Mouse (Mus musculus) CH12.LX (cell line): Measurements from ENCODE around the gene Mrpl38. TPM values are rescaled to one million over a fixed set of nuclear protein-coding genes. Genes with fewer than 3 reads are reported as not detected.
A peak's percentile ranks its signal among the peaks of the same experiment; 100 is the strongest.

Experiments used
- DNase-seq: peaks from one replicate; pipeline ENCODE4 v3.0.0-alpha.2; 2013; ENCODE audit errors: extremely low read depth
- H3K27ac ChIP-seq: 2 replicates; pipeline ENCODE4 v1.5.1; 2012; ENCODE audit warnings: low read depth, mild to moderate bottlenecking, control low read depth, moderate library complexity; ENCODE audit not compliant: insufficient read depth
- H3K27me3 ChIP-seq: replicated peaks from 2 replicates; pipeline ENCODE3; 2012; ENCODE audit warnings: inconsistent platforms
- H3K36me3 ChIP-seq, 2 experiments: replicated peaks in 1 of 2; 2 replicates each; pipeline versions ENCODE3 to v1.6.1; 2012; ENCODE audit warnings: inconsistent platforms in 1 of 2, low read length in 1 of 2, mild to moderate bottlenecking in 1 of 2, mixed read lengths in 1 of 2, moderate library complexity in 1 of 2; ENCODE audit not compliant: control insufficient read depth in 1 of 2, insufficient read depth in 1 of 2
- H3K4me1 ChIP-seq, 2 experiments: 2 replicates each; pipeline ENCODE4 v1.6.1; 2012; ENCODE audit warnings: inconsistent platforms in 1 of 2, moderate library complexity in 1 of 2; ENCODE audit not compliant: insufficient read depth in 2 of 2, control insufficient read depth in 1 of 2
- H3K4me2 ChIP-seq: 2 replicates; pipeline ENCODE4 v1.6.1; 2012; ENCODE audit warnings: low read depth, mild to moderate bottlenecking, control low read depth; ENCODE audit not compliant: poor library complexity, insufficient read depth, severe bottlenecking
- H3K4me3 ChIP-seq, 3 experiments: fragments of 150-350 bp in 1 of 3; sonication (generic) in 1 of 3; replicated peaks in 1 of 3; 2 replicates each; pipeline versions ENCODE3 to v1.5.1; 2011 to 2012; ENCODE audit warnings: low read depth in 2 of 3, low read length in 2 of 3, mild to moderate bottlenecking in 2 of 3, moderate library complexity in 2 of 3, control low read depth in 1 of 3, improper control_type of control experiment in 1 of 3, inconsistent platforms in 1 of 3, mixed read lengths in 1 of 3; ENCODE audit not compliant: poor library complexity in 1 of 3
- H3K79me2 ChIP-seq: replicated peaks from 2 replicates; pipeline ENCODE4 v1.6.1; 2012; ENCODE audit warnings: mild to moderate bottlenecking, moderate library complexity; ENCODE audit not compliant: control insufficient read depth, poor library complexity, insufficient read depth, severe bottlenecking; ENCODE audit errors: extremely low read depth
- H3K9ac ChIP-seq: 2 replicates; pipeline ENCODE4 v1.6.1; 2012; ENCODE audit warnings: low read depth, mild to moderate bottlenecking, control low read depth, moderate library complexity; ENCODE audit not compliant: insufficient read depth
- H3K9me3 ChIP-seq: replicated peaks from 2 replicates; pipeline ENCODE3; 2012; ENCODE audit warnings: low read length, inconsistent platforms, mixed read lengths
- CHD2 ChIP-seq: IDR thresholded peaks from 2 replicates; pipeline ENCODE4 v1.6.1; 2011; ENCODE audit warnings: low read length, improper control_type of control experiment
- E2F4 ChIP-seq: IDR thresholded peaks from 2 replicates; pipeline ENCODE4 v1.6.1; 2011; ENCODE audit warnings: low read depth, low read length, improper control_type of control experiment; ENCODE audit not compliant: insufficient replicate concordance
- ELF1 ChIP-seq: IDR thresholded peaks from 2 replicates; pipeline ENCODE4 v1.6.1; 2014; ENCODE audit warnings: low read depth, mild to moderate bottlenecking, inconsistent platforms, low read length, improper control_type of control experiment
- HCFC1 ChIP-seq: IDR thresholded peaks from 2 replicates; pipeline ENCODE4 v1.6.1; 2012; ENCODE audit warnings: low read depth, mild to moderate bottlenecking, inconsistent platforms, low read length, improper control_type of control experiment
- JUN ChIP-seq: IDR thresholded peaks from 2 replicates; pipeline ENCODE4 v1.6.1; 2011; ENCODE audit warnings: low read depth, mild to moderate bottlenecking, low read length, improper control_type of control experiment, moderate library complexity; ENCODE audit not compliant: insufficient read depth
- KAT2A ChIP-seq: IDR thresholded peaks from 2 replicates; pipeline ENCODE4 v1.6.1; 2012; ENCODE audit warnings: low read length, improper control_type of control experiment, inconsistent platforms; ENCODE audit not compliant: insufficient replicate concordance
- MAFK ChIP-seq: IDR thresholded peaks from 2 replicates; pipeline ENCODE4 v1.6.1; 2011; ENCODE audit warnings: low read length, improper control_type of control experiment; ENCODE audit not compliant: insufficient replicate concordance
- MAX ChIP-seq: IDR thresholded peaks from 2 replicates; pipeline ENCODE4 v1.6.1; 2011; ENCODE audit warnings: low read length, improper control_type of control experiment
- MYC ChIP-seq: IDR thresholded peaks from 2 replicates; pipeline ENCODE4 v1.6.1; 2011; ENCODE audit warnings: low read depth, mild to moderate bottlenecking, improper control_type of control experiment, low read length
- NELFE ChIP-seq: IDR thresholded peaks from 2 replicates; pipeline ENCODE4 v1.6.1; 2011; ENCODE audit warnings: low read depth, low read length, improper control_type of control experiment
- NRF1 ChIP-seq: IDR thresholded peaks from 2 replicates; pipeline ENCODE4 v1.6.1; 2014; ENCODE audit warnings: low read depth, mild to moderate bottlenecking, inconsistent platforms, low read length, improper control_type of control experiment, moderate library complexity
- POLR2AphosphoS2 ChIP-seq: IDR thresholded peaks from 2 replicates; pipeline ENCODE4 v1.6.1; 2011; ENCODE audit warnings: low read depth, low read length, improper control_type of control experiment
- UBTF ChIP-seq: IDR thresholded peaks from 2 replicates; pipeline ENCODE4 v1.6.1; 2012; ENCODE audit warnings: low read depth, mild to moderate bottlenecking, inconsistent platforms, low read length, improper control_type of control experiment, moderate library complexity
- USF1 ChIP-seq: IDR thresholded peaks from 2 replicates; pipeline ENCODE4 v1.6.1; 2014; ENCODE audit warnings: low read depth, mild to moderate bottlenecking, inconsistent platforms, low read length, improper control_type of control experiment
- ZMIZ1 ChIP-seq: IDR thresholded peaks from 2 replicates; pipeline ENCODE4 v1.6.1; 2012; ENCODE audit warnings: low read depth, mild to moderate bottlenecking, inconsistent platforms, low read length, improper control_type of control experiment
- ZNF384 ChIP-seq: IDR thresholded peaks from 2 replicates; pipeline ENCODE4 v1.6.1; 2012; ENCODE audit warnings: low read depth, low read length, improper control_type of control experiment, inconsistent platforms
- dilution Hi-C: fragments of 300-500 bp; cut with MboI; formaldehyde crosslinking; loops from 2 replicates; pipeline ENCODE4 v1.14.3; 2020; ENCODE audit warnings: low sequenced_read_pairs; ENCODE audit not compliant: extremely low pct_unique_long_range_greater_than_20kb, extremely low pct_ligation_motif_present
- in situ Hi-C: fragments of 300-500 bp; cut with MboI; formaldehyde crosslinking; loops from 3 replicates; pipeline ENCODE4 v1.14.3; 2019; ENCODE audit warnings: low sequenced_read_pairs, low pct_ligation_motif_present, low pct_unique_long_range_greater_than_20kb, mixed read lengths
- polyA plus RNA-seq: library from polyadenylated mRNA; unstranded; fragments of >175 nt; gene quantifications from 2 replicates; pipeline ENCODE4 v1.2.1, GENCODE M21; 2012; ENCODE audit warnings: low read depth; ENCODE audit not compliant: insufficient read length
- total RNA-seq, 2 experiments: library from RNA; depleted of rRNA; stranded (reverse); fragments of 300-350 nt in 1 of 2; fragments of >200 nt in 1 of 2; gene quantifications; 2 replicates each; pipeline ENCODE4 v1.2.3; 2012 to 2014

The Mrpl38 gene
- total and polyA plus RNA-seq, 3 experiments, result 109 to 188 (median 157) TPM

DNA sequence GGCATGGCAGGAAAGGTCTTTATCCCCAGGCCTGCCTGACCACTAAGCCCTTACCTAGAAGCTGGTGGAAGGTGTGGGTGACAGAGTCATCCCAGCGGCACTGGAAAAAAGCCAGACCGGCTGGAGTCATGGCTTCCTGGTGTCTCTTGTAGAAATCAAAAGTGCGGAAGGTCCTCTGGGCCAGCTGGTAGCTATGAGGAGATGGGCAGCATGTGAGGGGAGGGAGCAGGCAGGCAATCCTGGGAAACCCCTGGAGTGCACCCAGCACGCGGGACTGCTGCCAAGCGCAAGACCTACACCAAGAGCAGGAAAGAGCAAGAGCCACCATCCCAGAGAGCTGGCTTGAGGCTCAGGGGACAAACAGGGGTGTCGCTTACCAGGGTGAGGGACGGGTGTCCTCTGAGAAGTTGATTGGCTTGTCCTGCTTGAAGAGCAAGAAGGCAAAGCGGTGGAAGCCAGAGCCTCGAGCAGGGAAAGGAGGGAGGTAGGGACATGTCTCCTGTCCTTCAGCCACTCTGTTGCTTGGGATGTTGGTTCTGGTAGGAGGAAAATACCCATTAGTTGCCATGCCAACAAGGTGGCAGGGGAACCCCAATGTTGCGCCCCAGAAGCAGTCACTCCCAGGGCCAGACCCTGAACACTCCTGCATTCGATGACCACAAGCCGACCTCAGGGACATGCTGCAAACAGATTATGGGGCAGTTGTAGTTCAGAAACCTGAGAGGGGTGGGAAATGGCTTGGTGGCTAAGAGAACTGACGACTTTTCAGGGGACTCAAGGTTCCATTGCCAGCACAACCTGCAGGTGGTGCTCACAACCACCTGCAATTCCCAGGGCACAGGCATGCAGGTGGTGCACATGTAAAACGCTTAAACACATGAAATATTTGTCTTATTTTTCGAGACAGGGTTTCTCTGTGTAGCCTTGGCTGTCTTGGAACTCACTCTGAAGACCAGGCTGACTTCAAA is 6.0 kb downstream of the Mrpl38 start (continued):
- no peak for TF ChIP-seq USF1
- no peak for TF ChIP-seq NELFE
- TF ChIP-seq POLR2AphosphoS2, result no peak
- no peak for TF ChIP-seq KAT2A
- TF ChIP-seq ZNF384, result no peak
- no peak for TF ChIP-seq ELF1
- no peak for TF ChIP-seq ZMIZ1
- TF ChIP-seq MYC, result peak; percentile 61; the same call in 1 of the 2 replicates

DNA sequence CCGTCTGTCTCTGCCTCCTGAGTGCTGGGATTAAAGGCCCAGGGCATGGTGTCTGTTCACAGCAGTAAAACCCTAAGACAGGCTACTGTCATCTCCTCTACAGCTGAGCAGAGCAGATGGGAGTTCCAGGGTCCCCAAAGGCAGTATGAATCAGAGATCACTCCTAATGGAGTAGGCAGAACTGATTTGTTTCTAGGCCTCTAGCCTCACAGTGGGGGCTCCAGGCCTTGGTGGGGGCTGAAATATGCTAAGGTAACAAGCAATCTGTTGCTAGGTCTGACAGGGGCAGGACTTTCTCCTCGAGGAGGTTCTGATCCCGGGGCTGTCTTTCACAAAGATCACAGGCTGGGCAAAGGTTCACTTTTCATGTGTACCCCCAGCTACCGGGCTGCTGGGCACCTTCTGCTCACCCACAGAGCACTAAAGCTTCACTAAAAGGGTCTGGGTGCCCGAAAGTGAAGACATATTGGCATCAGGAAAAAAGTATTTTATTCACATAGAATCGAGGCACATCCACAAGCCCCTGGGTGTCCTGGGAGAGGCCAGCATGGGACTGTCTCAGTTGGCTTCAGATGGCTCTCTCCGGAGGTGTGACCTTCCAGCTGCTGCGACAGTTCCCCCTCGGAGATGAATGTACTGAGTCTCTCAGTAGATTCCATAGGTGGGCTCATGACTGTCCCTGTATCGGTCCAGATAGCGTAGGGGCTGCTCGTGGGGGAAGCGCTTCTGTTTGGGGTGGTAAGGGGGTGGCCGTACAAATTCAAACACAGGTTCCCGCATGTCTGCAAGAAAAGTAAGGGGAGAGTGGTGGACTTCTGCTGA is 7.1 kb downstream of the Mrpl38 start:
- no peak for TF ChIP-seq E2F4
- no peak for TF ChIP-seq JUN
- TF ChIP-seq ELF1, result no peak
- TF ChIP-seq UBTF, result no peak
- TF ChIP-seq CHD2, result no peak
- TF ChIP-seq MAX, result no peak
- TF ChIP-seq NRF1, result no peak
- no peak for TF ChIP-seq POLR2AphosphoS2
- TF ChIP-seq HCFC1, result no peak
- no peak for TF ChIP-seq MAFK
- TF ChIP-seq NELFE, result no peak
- Histone ChIP-seq H3K4me1 (peaks cover 10 to 24% of the 10 kb centered on the region in 2 experiments), H3K27ac (no peak overlapping the region), H3K9me3 (no peaks in the 10 kb centered on the region), H3K79me2 (peaks cover 4% of the 10 kb centered on the region), H3K4me2 (peak overlapping the region; percentile 19; the same call in 1 of the 2 replicates), H3K9ac (peak overlapping the region; percentile 25), H3K36me3 (peaks cover 43 to 71% of the 10 kb centered on the region in 2 experiments), H3K4me3 (peak overlapping the region in 2 of 3 experiments; percentile 49 to 61), H3K27me3 (no peaks in the 10 kb centered on the region)
- no peak for DNase-seq
- dilution Hi-C loops (no loop called here), in situ Hi-C loops (loop anchor here (5.0 kb wide), 1 partner anchor 44 kb away; the partner anchor contains the start of gene Wbp2)
